Mouse (Mus musculus) brain, adult 10 weeks (tissue): Measurements from ENCODE around the gene Nxph3. TPM values are rescaled to one million over a fixed set of nuclear protein-coding genes. Genes with fewer than 3 reads are reported as not detected.

Experiments used
- polyA plus RNA-seq: library from polyadenylated mRNA; stranded (reverse); fragments of 350-450 nt; fragmentation: Illumina TruSeq; extraction: RNeasy Lipid Tissue Mini Kit (QIAGEN cat#74804); gene quantifications from one replicate; pipeline ENCODE4 v1.2.3, GENCODE M21; 2015; ENCODE audit warnings: low read depth, low replicate concordance

The Nxph3 gene
- polyA plus RNA-seq = 25.6 TPM

GRCm38 (mm10) chr11:95514298-95514861 lies at the start of gene Nxph3:
TSS of gene Nxph3 (minus strand) at chr11:95514570.

Other genes with a start within 250 kb of the Nxph3 start
- 57.9 TPM for gene Kat7, start 204.3 kb downstream of the Nxph3 start, polyA plus RNA-seq
- gene Fam117a, start 177.6 kb downstream of the Nxph3 start, polyA plus RNA-seq = 6.5 TPM
- 61.8 TPM for gene Slc35b1, start 129.9 kb downstream of the Nxph3 start, polyA plus RNA-seq
- 164 TPM for gene Spop, start 100.5 kb downstream of the Nxph3 start, polyA plus RNA-seq
- gene Ngfr, start 73.2 kb upstream of the Nxph3 start, polyA plus RNA-seq = 1.6 TPM
- gene Phb, start 152.4 kb upstream of the Nxph3 start, polyA plus RNA-seq = 196 TPM
- 15.5 TPM for gene Zfp652, start 198.1 kb upstream of the Nxph3 start, polyA plus RNA-seq
- not detected for gene B130006D01Rik, start 209.0 kb upstream of the Nxph3 start, polyA plus RNA-seq